Mouse (Mus musculus) spleen, adult 2 months (tissue): ENCODE measurements at regions not wholly inside any gene's neighbourhood (a gene's known extent, or its start where the extent isn't known, plus 50 kb on each side); places are given as distances from the start of the nearest gene placed in this dataset.
A peak's percentile ranks its signal among the peaks of the same experiment; 100 is the strongest.

Experiments used
- DNase-seq, 2 experiments: peaks; one replicate each; pipeline versions ENCODE4 v3.0.0 to v3.0.0-alpha.2; 2012 to 2021; ENCODE audit warnings: low spot score in 2 of 2, low read depth in 1 of 2
- H3K27ac ChIP-seq: fragments of 200-500 bp; 2 replicates; pipeline ENCODE4 v1.5.1; 2012; ENCODE audit warnings: low read length, inconsistent platforms; ENCODE audit not compliant: insufficient read depth
- H3K27me3 ChIP-seq: fragments of 200-500 bp; 2 replicates; pipeline ENCODE4 v1.6.1; 2012; ENCODE audit warnings: mild to moderate bottlenecking, moderate library complexity, low read length, inconsistent platforms; ENCODE audit not compliant: control insufficient read depth, insufficient read depth
- H3K36me3 ChIP-seq: fragments of 200-500 bp; 2 replicates; pipeline ENCODE4 v1.6.1; 2012; ENCODE audit warnings: mild to moderate bottlenecking, low read length, inconsistent platforms; ENCODE audit not compliant: control insufficient read depth, insufficient read depth
- H3K4me1 ChIP-seq: fragments of 200-500 bp; 2 replicates; pipeline ENCODE4 v1.6.1; 2011; ENCODE audit warnings: inconsistent platforms; ENCODE audit not compliant: control insufficient read depth, insufficient read depth, insufficient read length
- H3K4me3 ChIP-seq: fragments of 200-500 bp; 2 replicates; pipeline ENCODE4 v1.5.1; 2011; ENCODE audit warnings: mild to moderate bottlenecking, inconsistent platforms; ENCODE audit not compliant: insufficient read depth, insufficient read length; ENCODE audit errors: extremely low read depth
- CTCF ChIP-seq: fragments of 200-500 bp; IDR thresholded peaks from 2 replicates; pipeline ENCODE4 v1.5.1; 2011; ENCODE audit warnings: mild to moderate bottlenecking, inconsistent platforms; ENCODE audit not compliant: insufficient read depth, insufficient read length, insufficient replicate concordance; ENCODE audit errors: extremely low read depth
- POLR2A ChIP-seq: fragments of 200-500 bp; IDR thresholded peaks from 2 replicates; pipeline ENCODE4 v1.6.1; 2011; ENCODE audit warnings: low read depth, low read length, inconsistent platforms
- WGBS: fragments of 180-500 bp; shearing (Covaris S2); methylation state at CpG from one replicate; pipeline ENCODE4 v1.1.7; 2018; 5-methylcytosine and 5-hydroxymethylcytosine counted together

DNA sequence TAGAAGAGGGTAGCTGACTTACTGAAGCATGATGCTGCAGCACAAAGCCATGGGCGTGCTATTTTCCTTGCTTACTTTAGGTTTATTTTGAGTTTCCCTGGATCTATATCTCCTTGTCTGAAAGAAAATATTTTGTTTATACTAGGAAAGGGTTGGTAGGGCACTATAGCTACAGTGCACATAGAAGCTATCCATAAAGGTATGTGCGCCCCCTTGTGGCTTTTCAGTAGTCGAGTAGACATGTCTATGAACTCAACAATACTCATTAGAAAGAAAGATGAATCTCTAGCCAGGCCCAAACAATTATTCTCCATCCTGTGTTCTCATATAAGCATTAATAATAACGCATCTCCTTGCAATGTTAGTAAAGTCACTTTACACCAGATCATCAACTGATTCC is 114.3 kb downstream of the Rab38 start:
- DNase-seq = peak; percentile 8 to 34
- Histone ChIP-seq H3K27me3 (no peaks in the 10 kb centered on the region), H3K4me1 (no peaks in the 10 kb centered on the region), H3K27ac (no peak overlapping the region), H3K4me3 (no peak overlapping the region), H3K36me3 (no peaks in the 10 kb centered on the region)
- WGBS = 17% methylated on average over 4 of the region's 4 CpGs
- TF ChIP-seq CTCF (no peak), POLR2A (no peak)

DNA sequence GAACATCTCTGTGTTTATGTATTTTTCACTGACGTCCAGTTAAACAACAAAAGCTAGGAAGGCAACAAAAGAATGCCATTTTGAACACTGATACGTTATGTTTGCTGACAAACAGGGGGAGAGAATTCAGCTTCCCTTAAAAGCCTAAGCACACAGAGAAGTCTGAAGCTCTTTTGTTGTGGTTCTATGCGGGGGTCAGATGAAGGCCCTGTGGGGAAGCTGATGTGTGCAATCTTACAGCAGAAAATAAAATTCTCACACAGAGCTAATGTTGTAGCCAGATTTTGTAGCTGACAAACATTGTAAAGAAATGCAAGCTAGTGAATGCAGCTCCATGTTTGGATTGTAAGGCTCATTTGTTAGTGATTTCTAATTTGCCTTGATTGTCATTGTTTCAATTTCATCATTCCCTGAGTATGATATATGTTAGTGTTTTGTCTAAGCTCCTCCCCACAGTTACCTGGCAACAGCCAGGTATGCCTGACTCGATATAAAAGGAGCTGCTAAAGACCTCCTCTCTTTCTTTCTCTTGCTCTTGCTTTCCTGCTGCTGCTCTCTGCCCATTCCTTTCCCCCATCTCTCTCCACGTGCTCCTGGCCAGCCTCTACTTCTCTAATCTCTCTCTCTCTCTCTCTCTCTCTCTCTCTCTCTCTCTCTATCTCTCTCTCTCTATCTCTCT is 115.0 kb downstream of the Rab38 start:
- Histone ChIP-seq H3K4me1 (no peaks in the 10 kb centered on the region), H3K27me3 (no peaks in the 10 kb centered on the region), H3K36me3 (no peaks in the 10 kb centered on the region), H3K4me3 (no peak overlapping the region), H3K27ac (no peak overlapping the region)
- no peak for DNase-seq
- no peak for TF ChIP-seq POLR2A
- no peak for TF ChIP-seq CTCF
- 70% methylated on average over 5 of the region's 5 CpGs for WGBS

DNA sequence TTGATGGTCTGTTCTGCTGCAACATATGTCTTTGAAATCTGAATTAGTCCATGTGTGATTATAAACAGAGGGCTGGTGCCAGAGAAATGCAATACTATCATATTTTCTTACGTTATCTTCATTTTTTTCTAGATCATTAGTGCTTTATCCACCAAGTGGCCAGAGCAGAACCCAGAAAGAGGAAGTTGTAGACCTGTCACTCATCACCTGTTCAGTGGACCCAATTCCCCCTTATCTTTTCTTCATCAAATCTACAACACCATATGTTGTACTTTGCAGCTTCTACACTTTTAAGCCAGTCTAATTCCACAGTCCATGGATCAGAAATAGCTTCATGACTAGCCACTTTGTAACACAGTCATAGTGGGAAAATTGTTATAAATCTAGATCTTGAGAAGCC is 145.0 kb downstream of the Rab38 start:
- no peak overlapping the region for H3K27ac ChIP-seq
- no peaks in the 10 kb centered on the region for H3K4me1 ChIP-seq
- H3K27me3 ChIP-seq = no peaks in the 10 kb centered on the region
- no peak for TF ChIP-seq CTCF
- no peak for TF ChIP-seq POLR2A
- DNase-seq = no peak
- WGBS = 63% methylated on average over 1 of the region's 1 CpGs
- no peak overlapping the region for H3K4me3 ChIP-seq
- H3K36me3 ChIP-seq = no peaks in the 10 kb centered on the region

DNA sequence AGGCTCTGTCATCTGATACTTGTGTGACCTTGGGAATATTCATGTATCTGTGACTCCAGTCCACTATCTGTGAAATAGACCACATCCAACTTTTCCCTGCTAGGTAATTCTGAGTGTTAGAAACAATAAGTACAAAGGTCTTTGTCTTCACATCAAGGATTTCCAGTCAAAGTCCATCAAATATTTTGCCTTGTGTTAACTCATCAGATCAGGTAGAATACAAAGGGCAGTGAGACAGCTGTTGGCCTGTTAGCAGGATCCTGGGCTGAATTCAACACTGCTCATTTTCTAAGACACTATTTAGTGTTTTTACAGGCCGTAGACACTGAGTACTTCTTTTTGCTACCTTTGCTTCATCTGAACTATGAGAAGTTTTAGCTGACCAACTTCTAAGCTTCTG is 170.7 kb downstream of the Rab38 start:
- Histone ChIP-seq H3K27ac (no peak overlapping the region), H3K4me3 (no peak overlapping the region), H3K27me3 (no peaks in the 10 kb centered on the region), H3K4me1 (no peaks in the 10 kb centered on the region), H3K36me3 (no peaks in the 10 kb centered on the region)
- no peak for TF ChIP-seq POLR2A
- TF ChIP-seq CTCF = no peak
- DNase-seq = no peak
- 90% methylated on average over 1 of the region's 1 CpGs for WGBS
